Mouse (Mus musculus): ENCODE results near the gene 1110032A03Rik.

DNA sequence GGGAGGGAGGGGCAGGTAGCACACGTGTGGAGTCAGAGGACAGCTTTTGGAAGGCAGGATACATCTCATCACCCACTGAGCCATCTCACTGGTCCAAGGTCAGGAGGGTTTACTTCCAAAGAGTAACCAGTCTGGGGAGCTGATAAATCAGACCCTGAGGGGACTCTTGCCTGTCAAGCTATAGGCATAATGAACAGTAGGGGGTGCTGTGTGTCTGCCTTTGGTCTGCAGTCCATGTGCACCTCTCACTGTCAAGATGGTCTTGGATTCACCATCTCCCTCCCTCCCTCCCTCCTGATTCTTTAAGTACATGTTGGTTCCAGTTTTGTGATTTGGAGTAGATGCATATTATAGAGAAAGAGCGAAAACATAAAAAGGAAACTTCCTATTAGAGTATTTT is 25.7 kb upstream of the 1110032A03Rik start:
- TF ChIP-seq GATA1 (IDR thresholded peaks at IDR 0.05; ENCODE audit: borderline replicate concordance, low read length), result no peak
- TF ChIP-seq FLI1 (IDR thresholded peaks at IDR 0.05; ENCODE audit: low read length), result no peak

Data from megakaryocyte, embryonic 14.5 days (primary cell).